Mouse (Mus musculus): ENCODE data around the gene Mat2b.

Gene Mat2b

GRCm38 (mm10) chr11:40675014-40675730 lies 19.8 kb downstream of the Mat2b start:
- no peak for DNase-seq (ENCODE audit: low read depth, low spot score)

- DNase-seq (ENCODE audit: low read depth, low spot score), result no peak
These were observed 45.1 kb downstream of the Mat2b start for GRCm38 (mm10) chr11:40649726-40650445.

GRCm38 (mm10) chr11:40647246-40647645 lies 47.8 kb downstream of the Mat2b start:
- no peak for DNase-seq (ENCODE audit: low read depth, low spot score)
